Mouse (Mus musculus): ENCODE measurements around the gene Mtcl1.

DNA sequence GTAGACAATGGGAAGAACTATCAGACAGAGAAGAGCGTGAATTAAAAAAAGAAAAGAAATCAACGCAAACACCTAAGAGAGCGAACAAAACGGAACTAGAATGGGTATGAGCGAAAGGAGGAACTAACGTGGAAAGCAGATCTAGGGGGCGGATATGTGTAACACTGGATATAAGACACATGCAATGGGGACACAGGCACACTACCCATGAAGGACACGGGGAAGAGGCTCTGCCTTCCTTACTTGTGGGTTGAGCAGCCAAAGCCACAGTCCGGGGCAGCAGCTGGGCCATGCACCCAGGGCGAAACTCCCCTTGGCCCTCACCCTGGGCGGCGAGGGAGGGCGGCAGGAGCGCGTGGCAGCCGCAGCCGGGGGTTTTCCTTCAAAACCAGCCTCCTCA is 71.4 kb downstream of the Mtcl1 start:
- no peak for TF ChIP-seq CTCF (IDR thresholded peaks at IDR 0.05; ENCODE audit: low read depth)
- TF ChIP-seq EP300 (IDR thresholded peaks at IDR 0.05; ENCODE audit: low read depth) = no peak

Measured in liver, embryonic 14.5 days (tissue).